Mouse (Mus musculus) monocyte, adult 5-6 weeks (primary cell): ENCODE results near the gene Hist2h2bb. TPM values are rescaled to one million over a fixed set of nuclear protein-coding genes. Genes with fewer than 3 reads are reported as not detected.
A peak's percentile ranks its signal among the peaks of the same experiment; 100 is the strongest.
"Not testable (repeated sequence)": the region's sequence is repeated elsewhere in the genome, so short reads cannot be mapped to it uniquely, and the experiment has no call there.

ENCODE experiments used
- ATAC-seq: fragments of 153-309, 156-312 bp; replicated peaks from 2 replicates; pipeline ENCODE4 v1.8.0; 2017; ENCODE audit warnings: mild to moderate bottlenecking; ENCODE audit not compliant: low TSS enrichment, insufficient number of reproducible peaks, severe bottlenecking, poor library complexity, low FRiP score
- total RNA-seq: library from RNA; stranded (forward); fragments of 200-1000, 200-491, 200-594 nt; gene quantifications from 3 replicates; pipeline ENCODE4 v1.2.3, GENCODE M21; 2017

The Hist2h2bb gene
- total RNA-seq, 1 experiment from 2014 or later, result 349 TPM

GRCm38 (mm10) chr3:96260220-96260619, 9.3 kb upstream of the Hist2h2bb start:
- ATAC-seq, result no peak

- no peak for ATAC-seq
Measured at GRCm38 (mm10) chr3:96261623-96262022, 7.9 kb upstream of the Hist2h2bb start.

- ATAC-seq, result peak; percentile 86
Measured at GRCm38 (mm10) chr3:96262216-96262875, 7.2 kb upstream of the Hist2h2bb start.

- peak; percentile 77 for ATAC-seq
Measured at GRCm38 (mm10) chr3:96262979-96263550, 6.5 kb upstream of the Hist2h2bb start, which contains the start of gene Hist2h4. Gene Hist2h4 (minus strand): TSS chr3:96263311.

- ATAC-seq, result no peak
Measured at GRCm38 (mm10) chr3:96263558-96264403, 5.8 kb upstream of the Hist2h2bb start.

- ATAC-seq, result no peak
Measured at GRCm38 (mm10) chr3:96264404-96264949, 5.1 kb upstream of the Hist2h2bb start.

- no peak for ATAC-seq
Measured at GRCm38 (mm10) chr3:96266132-96266710, 3.3 kb upstream of the Hist2h2bb start.

- no peak for ATAC-seq
Measured at GRCm38 (mm10) chr3:96267541-96267940, 2.0 kb upstream of the Hist2h2bb start.

- ATAC-seq, result peak; percentile 72
Measured at GRCm38 (mm10) chr3:96268051-96268775, 1.3 kb upstream of the Hist2h2bb start, which contains the start of gene Hist2h3b. Gene Hist2h3b (plus strand): TSS chr3:96268654.

GRCm38 (mm10) chr3:96268776-96269378, 675 bp upstream of the Hist2h2bb start:
- ATAC-seq, result peak; percentile 20; the same call in 1 of the 2 replicates

GRCm38 (mm10) chr3:96273591-96274465, 4.3 kb downstream of the Hist2h2bb start:
- ATAC-seq, result no peak

- peak; percentile 11; the same call in 1 of the 2 replicates for ATAC-seq
Measured at GRCm38 (mm10) chr3:96277428-96277799, 7.9 kb downstream of the Hist2h2bb start.

- ATAC-seq, result peak; percentile 92
Measured at GRCm38 (mm10) chr3:96277800-96278624, 8.5 kb downstream of the Hist2h2bb start.

- ATAC-seq, result no peak
Measured at GRCm38 (mm10) chr3:96280660-96281059, 11.1 kb downstream of the Hist2h2bb start.

GRCm38 (mm10) chr3:96284457-96284856, 14.9 kb downstream of the Hist2h2bb start:
- no peak for ATAC-seq

- ATAC-seq, result not testable (repeated sequence)
Measured at GRCm38 (mm10) chr3:96287334-96287733, 17.8 kb downstream of the Hist2h2bb start.
